Mouse (Mus musculus) adrenal gland, postnatal 4 days (tissue): Measurements from ENCODE around the gene Cnnm2. TPM values are rescaled to one million over a fixed set of nuclear protein-coding genes. Genes with fewer than 3 reads are reported as not detected.
"Not testable (repeated sequence)": the region's sequence is repeated elsewhere in the genome, so short reads cannot be mapped to it uniquely, and the experiment has no call there.

Experiments used
- DNase-seq, 2 experiments: peaks; one replicate each; pipeline ENCODE4 v3.0.0; 2021 to 2022; ENCODE audit warnings: low spot score in 2 of 2, mixed read lengths in 2 of 2
- long read RNA-seq, 2 experiments: library from polyadenylated mRNA; stranded (forward); transcript quantifications; one replicate each; pipeline ENCODE4 v2.0.0; 2021
- total RNA-seq, 2 experiments: library from RNA; stranded (reverse); gene quantifications; 2 replicates each; pipeline ENCODE4 v1.2.3; 2021

The Cnnm2 gene
- 10 to 100 TPM; 13.9 to 15.0 TPM for total RNA-seq
- long read RNA-seq, experiment 1, full-length matches to known transcripts, result 6 of 7 reads
- long read RNA-seq, experiment 1, partial matches to known transcripts, result 0 of 7 reads
- long read RNA-seq, experiment 1, other reads (novel, unspliced or antisense), result 1 of 7 reads
- long read RNA-seq, experiment 2, full-length matches to known transcripts, result 29 of 32 reads
- long read RNA-seq, experiment 2, partial matches to known transcripts, result 0 of 32 reads
- long read RNA-seq, experiment 2, other reads (novel, unspliced or antisense), result 3 of 32 reads

GRCm38 (mm10) chr19:46761247-46761946 lies at the start of gene Cnnm2:
Cnnm2 (plus strand) TSS chr19:46761596.
- peak; percentile 99 for DNase-seq

GRCm38 (mm10) chr19:46714234-46714633 lies 47.2 kb upstream of the Cnnm2 start:
- no peak for DNase-seq

GRCm38 (mm10) chr19:46715016-46715415 lies 46.4 kb upstream of the Cnnm2 start:
- DNase-seq, result no peak

- DNase-seq, result no peak
Observed at GRCm38 (mm10) chr19:46718150-46718549, 43.2 kb upstream of the Cnnm2 start.

- no peak for DNase-seq
Observed at GRCm38 (mm10) chr19:46724411-46724810, 37.0 kb upstream of the Cnnm2 start.

GRCm38 (mm10) chr19:46726142-46726541 lies 35.3 kb upstream of the Cnnm2 start:
- DNase-seq, result no peak

GRCm38 (mm10) chr19:46727140-46727736 lies 34.2 kb upstream of the Cnnm2 start:
- no peak for DNase-seq

- DNase-seq, result no peak
Observed at GRCm38 (mm10) chr19:46727945-46728540, 33.4 kb upstream of the Cnnm2 start.

- no peak for DNase-seq
Observed at GRCm38 (mm10) chr19:46728909-46729308, 32.5 kb upstream of the Cnnm2 start.

- DNase-seq, result no peak
Observed at GRCm38 (mm10) chr19:46731351-46731750, 30.0 kb upstream of the Cnnm2 start.

- not testable (repeated sequence) for DNase-seq
Observed at GRCm38 (mm10) chr19:46732673-46733072, 28.7 kb upstream of the Cnnm2 start.

- no peak for DNase-seq
Observed at GRCm38 (mm10) chr19:46733626-46734025, 27.8 kb upstream of the Cnnm2 start.

GRCm38 (mm10) chr19:46735241-46735640 lies 26.2 kb upstream of the Cnnm2 start:
- no peak for DNase-seq

GRCm38 (mm10) chr19:46737106-46737505 lies 24.3 kb upstream of the Cnnm2 start:
- no peak for DNase-seq

GRCm38 (mm10) chr19:46740341-46741008 lies 20.9 kb upstream of the Cnnm2 start:
- DNase-seq, result peak in 1 of 2 experiments; percentile 32

GRCm38 (mm10) chr19:46741574-46741973 lies 19.8 kb upstream of the Cnnm2 start:
- no peak for DNase-seq

- DNase-seq, result no peak
Observed at GRCm38 (mm10) chr19:46744681-46745080, 16.7 kb upstream of the Cnnm2 start.

- DNase-seq, result no peak
Observed at GRCm38 (mm10) chr19:46747799-46748198, 13.6 kb upstream of the Cnnm2 start.

- DNase-seq, result no peak
Observed at GRCm38 (mm10) chr19:46752235-46752634, 9.2 kb upstream of the Cnnm2 start.

GRCm38 (mm10) chr19:46755066-46755465 lies 6.3 kb upstream of the Cnnm2 start:
- no peak for DNase-seq

GRCm38 (mm10) chr19:46756221-46756620 lies 5.2 kb upstream of the Cnnm2 start:
- DNase-seq, result no peak
